Mouse (Mus musculus) thymus, postnatal 4 days (tissue): ENCODE results near the gene Ttll1.

Experiments
- DNase-seq: peaks from one replicate; pipeline ENCODE4 v3.0.0; 2021

Ttll1 gene

GRCm38 (mm10) chr15:83453879-83454278 is 56.8 kb downstream of the Ttll1 start:
- no peak for DNase-seq

GRCm38 (mm10) chr15:83452219-83452760 is 58.4 kb downstream of the Ttll1 start:
- no peak for DNase-seq

- no peak for DNase-seq
Observed at GRCm38 (mm10) chr15:83451621-83452210, 59.0 kb downstream of the Ttll1 start.

- no peak for DNase-seq
Observed at GRCm38 (mm10) chr15:83450007-83450406, 60.7 kb downstream of the Ttll1 start.

GRCm38 (mm10) chr15:83448646-83449045 is 62.0 kb downstream of the Ttll1 start:
- DNase-seq = no peak

GRCm38 (mm10) chr15:83447791-83448544 is 62.7 kb downstream of the Ttll1 start:
- no peak for DNase-seq

GRCm38 (mm10) chr15:83445908-83446307 is 64.8 kb downstream of the Ttll1 start:
- no peak for DNase-seq

GRCm38 (mm10) chr15:83445383-83445782 is 65.3 kb downstream of the Ttll1 start:
- DNase-seq = no peak

GRCm38 (mm10) chr15:83444425-83444824 is 66.3 kb downstream of the Ttll1 start:
- DNase-seq = no peak

GRCm38 (mm10) chr15:83442495-83443037 is 68.1 kb downstream of the Ttll1 start:
- no peak for DNase-seq

- no peak for DNase-seq
Observed at GRCm38 (mm10) chr15:83440726-83441125, 70.0 kb downstream of the Ttll1 start.

- DNase-seq = no peak
Observed at GRCm38 (mm10) chr15:83436541-83436940, 74.2 kb downstream of the Ttll1 start.

- DNase-seq = no peak
Observed at GRCm38 (mm10) chr15:83435324-83436090, 75.2 kb downstream of the Ttll1 start.

GRCm38 (mm10) chr15:83434692-83435091 is 76.0 kb downstream of the Ttll1 start:
- no peak for DNase-seq
